Mouse (Mus musculus): Measurements from ENCODE around the gene Arsa. TPM values are rescaled to one million over a fixed set of nuclear protein-coding genes. Genes with fewer than 3 reads are reported as not detected.

Arsa gene
- total RNA-seq (2021) = 10 to 100 TPM; 20.7 to 22.4 TPM
- long read RNA-seq, experiment 1, partial matches to known transcripts = 9 of 12 reads
- long read RNA-seq, experiment 1, other reads (novel, unspliced or antisense) = 3 of 12 reads
- long read RNA-seq, experiment 2, partial matches to known transcripts = 4 of 9 reads
- long read RNA-seq, experiment 2, other reads (novel, unspliced or antisense) = 5 of 9 reads

DNA sequence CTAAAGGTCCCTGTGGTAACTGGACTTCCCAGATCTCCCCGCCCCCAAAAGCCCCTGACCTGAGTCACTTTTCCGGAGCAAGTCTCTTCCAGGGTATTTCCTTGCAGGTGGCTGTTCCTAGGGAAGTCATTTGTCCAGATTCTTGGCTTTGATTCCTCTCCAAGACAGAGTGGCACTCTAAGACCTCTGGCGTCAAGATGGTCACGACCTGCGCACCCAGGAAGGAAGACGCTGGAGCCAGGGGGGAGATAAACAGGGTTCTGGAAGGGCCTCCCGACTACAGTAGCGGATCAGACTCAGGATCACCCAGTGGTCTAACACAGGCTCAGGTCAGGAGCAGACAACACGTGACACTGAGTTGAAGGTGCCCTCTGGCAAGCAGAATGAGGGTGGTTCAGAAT lies at the start of gene Arsa:
Gene Arsa, minus strand, starts transcription at position 335 of the 401 bp plus-strand sequence.
- peak; percentile 48 to 70 for DNase-seq

- no peak for DNase-seq
Measured at GRCm38 (mm10) chr15:89526776-89527325, 49.6 kb upstream of the Arsa start.

- DNase-seq = no peak
Measured at GRCm38 (mm10) chr15:89525896-89526295, 48.7 kb upstream of the Arsa start.

GRCm38 (mm10) chr15:89525464-89525863 lies 48.2 kb upstream of the Arsa start:
- no peak for DNase-seq

DNA sequence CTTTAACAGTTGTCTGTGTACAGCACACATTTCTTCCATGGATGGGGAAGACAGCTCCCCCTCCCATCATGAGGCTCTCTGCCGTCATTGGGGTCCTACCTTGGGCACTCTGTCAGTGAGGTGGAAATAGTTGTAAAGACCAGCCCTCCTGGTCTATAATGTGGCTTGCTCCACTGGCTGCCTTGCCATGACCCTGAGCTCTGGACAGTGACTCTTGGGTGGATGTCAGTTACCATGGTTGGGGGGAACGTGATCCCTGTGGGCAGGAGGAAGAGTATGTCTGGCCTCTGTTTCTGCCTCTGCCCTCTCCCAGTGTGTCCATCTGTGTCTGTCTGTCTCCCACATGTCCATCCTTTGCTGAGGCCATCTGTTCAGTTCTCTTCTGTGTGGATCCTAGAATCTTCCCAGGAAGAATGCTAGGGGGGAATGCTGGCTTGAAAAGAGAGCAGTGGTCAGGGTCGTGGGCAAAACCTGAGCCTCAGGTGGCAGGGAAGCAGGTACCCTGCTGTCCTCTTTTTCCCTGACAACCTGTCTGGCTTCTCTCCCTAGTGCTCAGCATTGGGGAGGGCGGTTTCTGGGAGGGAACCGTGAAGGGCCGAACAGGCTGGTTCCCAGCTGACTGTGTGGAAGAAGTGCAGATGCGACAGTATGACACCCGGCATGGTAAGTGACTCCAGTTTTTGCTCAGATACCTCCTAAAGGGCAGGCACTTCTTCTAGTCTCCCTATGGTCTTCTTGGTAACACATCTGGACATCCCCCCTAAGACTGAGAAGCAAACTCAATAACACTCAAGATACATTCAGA lies 47.6 kb upstream of the Arsa start:
- no peak for DNase-seq

DNA sequence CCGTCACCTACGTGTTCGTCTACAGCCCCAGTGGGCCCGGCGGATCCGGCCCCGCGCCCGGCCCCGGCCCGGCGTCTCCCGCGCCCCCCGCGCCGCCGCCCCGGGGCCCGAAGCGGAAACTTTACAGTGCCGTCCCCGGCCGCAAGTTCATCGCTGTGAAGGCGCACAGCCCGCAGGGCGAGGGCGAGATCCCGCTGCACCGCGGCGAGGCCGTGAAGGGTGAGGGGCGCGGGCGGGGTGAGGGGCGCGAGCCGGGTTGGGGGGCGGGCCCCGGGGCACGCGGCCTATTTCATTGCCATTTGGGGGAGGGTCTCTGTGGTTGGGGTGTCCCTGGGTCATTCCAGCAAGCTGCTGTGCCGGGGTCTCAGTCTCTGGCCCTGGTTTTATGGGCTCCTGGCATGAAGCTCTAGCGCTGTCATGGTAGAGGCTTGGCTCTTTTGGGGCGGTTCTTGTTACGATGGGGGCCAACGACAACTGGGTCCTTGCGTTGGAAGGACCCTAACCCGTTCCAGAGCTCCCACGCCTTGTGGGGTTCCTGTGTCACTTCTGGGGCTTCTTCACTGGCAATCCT lies 46.9 kb upstream of the Arsa start:
- no peak for DNase-seq

DNA sequence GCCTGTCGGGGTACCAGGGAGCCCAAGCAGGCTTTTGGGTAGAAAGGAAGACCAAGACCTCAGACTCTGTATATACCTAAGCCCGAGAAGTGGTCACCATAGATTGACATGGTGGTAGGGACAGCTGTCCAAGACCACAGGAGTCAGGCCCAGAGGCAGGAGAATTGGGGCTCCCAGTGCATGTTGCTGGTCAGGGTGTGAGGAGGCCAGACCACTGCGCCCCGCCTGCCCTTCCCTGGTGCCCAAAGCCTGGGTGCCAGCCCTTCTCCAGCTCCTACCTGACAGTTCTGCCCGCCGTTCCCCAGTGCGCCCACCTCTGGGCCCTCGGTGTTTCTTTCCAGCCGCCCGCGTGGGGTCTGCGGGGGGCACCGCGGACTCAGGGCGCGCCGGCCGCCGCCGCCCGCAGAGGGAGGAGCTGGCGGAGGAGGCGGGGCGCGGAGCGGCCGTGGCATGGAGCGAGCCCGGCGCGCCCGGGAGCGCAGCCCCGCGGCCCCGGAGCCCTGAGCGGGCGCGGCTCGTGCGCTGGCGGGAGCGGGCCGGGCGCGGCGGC lies 46.1 kb upstream of the Arsa start:
- peak in 1 of 2 experiments; percentile 56 for DNase-seq

DNA sequence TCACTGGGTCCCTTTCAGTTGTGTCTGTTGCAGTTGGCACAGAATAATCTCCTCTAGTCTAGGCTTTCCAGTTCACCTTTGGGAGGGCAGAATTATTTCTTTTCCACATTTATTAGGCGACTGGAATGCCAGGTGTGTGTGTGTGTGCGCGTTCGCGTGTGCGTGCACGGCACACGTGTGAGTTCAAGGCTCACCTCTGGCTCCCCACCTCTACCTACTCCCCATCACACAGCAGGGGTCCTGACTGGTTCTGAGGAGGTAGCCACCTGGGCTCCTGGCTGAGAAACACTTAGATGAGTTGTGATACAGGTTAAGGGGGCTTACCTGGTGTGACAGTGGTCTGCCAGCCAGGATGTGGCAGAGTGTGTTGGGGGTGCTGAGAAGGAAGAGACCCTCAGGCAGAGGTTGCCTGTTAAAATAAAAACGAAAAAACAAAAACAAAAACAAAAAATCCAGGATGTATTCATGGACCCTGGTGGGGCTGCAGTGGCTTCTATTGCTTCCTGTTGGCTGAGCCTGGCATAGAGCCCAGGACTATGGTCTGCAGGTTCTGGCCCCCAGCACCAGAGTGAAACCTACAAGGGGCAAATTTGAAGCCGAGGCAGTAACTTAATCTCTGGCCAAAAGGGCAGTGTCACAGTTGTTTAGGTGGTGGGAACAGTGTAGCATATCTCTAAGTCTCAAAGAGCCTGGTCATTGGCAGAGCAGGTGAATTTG lies 45.5 kb upstream of the Arsa start:
- DNase-seq = no peak

GRCm38 (mm10) chr15:89521951-89522350 lies 44.7 kb upstream of the Arsa start:
- no peak for DNase-seq

DNA sequence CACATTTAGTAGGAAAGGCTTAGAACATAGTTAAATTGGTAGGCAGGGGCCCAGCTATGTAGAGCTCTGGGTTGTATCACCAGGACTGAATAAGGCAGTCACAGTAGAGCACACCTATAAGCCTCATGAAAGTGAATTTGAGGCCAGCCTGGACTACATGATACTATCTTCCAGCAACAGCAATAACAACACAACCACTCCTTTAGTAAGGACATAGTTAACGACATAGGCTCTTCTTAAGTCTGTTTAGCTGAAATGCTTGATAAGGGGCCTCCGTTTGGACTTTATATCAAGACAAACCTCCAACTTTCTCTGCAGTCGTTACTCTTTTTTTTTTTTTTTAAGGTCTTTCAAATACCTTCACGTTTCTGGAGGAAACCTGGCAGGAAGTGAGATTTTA lies 35.5 kb upstream of the Arsa start:
- no peak for DNase-seq

- DNase-seq = no peak
Measured at GRCm38 (mm10) chr15:89507751-89508150, 30.5 kb upstream of the Arsa start.

DNA sequence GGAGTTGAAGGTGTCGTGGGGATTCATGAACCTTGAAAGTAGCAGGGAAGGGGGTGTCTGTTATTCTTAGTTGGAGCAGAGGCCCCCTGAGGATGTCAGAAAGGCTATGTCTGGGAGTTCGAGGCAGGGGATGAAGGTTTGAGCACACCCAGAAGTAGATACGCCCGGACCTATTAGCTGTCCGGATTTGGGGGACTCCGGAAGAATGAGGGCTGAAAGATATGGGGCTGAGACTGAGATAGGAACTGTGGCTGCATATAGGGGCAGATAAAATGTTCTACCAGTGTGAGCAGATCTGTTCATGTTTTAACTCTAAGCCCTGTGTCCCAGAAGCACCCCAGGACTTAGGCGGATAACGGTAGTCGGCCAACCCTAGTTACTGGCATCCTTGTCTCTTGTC lies 27.6 kb upstream of the Arsa start:
- DNase-seq = no peak

DNA sequence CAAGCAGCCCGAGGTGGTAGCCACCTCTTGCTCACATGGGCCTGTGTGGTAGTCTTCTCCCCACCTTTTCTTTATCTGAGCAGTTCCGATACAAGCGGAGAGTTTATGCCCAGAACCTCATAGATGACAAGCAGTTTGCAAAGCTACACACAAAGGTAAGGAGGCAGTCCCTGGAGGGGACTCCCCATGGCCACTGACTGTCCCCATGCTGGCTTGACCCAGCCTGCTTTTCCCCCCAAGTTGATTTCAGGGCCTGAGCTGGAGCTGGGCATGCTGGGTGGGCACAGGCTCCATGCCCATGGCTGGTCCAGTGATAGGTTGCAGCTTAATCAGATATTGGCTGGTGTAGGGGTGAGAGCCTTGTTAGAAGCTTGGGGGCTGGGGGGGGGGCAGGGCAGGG lies 24.1 kb upstream of the Arsa start:
- no peak for DNase-seq

DNA sequence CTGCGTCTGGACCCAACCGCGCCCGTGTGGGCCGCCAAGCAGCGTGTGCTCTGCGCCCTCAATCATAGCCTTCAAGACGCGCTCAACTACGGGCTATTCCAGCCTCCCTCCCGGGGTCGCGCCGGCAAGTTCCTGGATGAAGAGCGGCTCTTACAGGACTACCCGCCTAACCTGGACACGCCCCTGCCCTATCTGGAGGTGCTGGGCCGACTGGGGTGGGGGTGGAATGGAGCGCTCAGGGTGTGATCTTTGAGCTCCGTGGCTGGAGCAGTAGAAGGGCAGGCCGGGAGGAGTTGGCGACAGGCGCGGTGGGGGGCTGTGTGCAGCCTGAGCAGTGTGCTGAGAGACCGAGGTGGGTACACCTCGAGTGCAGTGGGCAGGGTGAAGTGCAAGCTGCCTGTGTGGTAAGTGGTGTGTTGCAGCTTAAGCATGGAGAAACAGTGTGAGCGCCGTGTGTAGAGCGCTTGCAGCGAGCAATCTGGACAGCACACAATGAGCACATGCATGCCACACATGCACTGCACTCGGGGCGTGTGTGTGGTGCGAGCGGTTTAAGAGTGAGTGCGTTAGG lies 23.1 kb upstream of the Arsa start:
- no peak for DNase-seq

DNA sequence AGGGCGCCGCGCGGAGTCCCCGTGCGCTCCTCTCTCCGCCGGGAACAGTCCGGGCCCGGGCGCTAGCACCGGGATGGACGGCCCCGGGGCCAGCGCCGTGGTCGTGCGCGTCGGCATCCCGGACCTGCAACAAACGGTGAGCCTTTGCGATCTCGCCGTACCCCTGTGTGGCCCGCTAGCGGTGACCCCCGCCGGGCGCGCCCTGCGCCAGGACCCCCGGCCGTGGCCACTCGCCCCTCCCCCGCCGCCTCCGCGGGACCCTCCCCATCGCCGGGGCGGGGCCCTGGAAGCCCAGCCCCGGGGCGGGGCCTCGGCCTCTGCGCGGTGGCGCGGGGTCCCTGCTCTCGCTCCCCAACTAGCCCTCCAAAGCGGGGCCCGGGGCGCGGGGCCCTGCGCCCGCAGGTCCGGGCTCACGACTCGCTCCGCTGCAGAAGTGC lies 22.6 kb upstream of the Arsa start:
- DNase-seq = peak; percentile 56 to 75

GRCm38 (mm10) chr15:89498961-89499688 lies 21.9 kb upstream of the Arsa start, which contains the start of gene Shank3:
TSS of gene Shank3 (plus strand) at chr15:89499623.
- DNase-seq = peak; percentile 20 to 52

- DNase-seq = peak; percentile 59 to 69
Measured at GRCm38 (mm10) chr15:89498049-89498960, 21.1 kb upstream of the Arsa start.

- peak; percentile 54 to 63 for DNase-seq
Measured at GRCm38 (mm10) chr15:89497391-89498048, 20.3 kb upstream of the Arsa start.

DNA sequence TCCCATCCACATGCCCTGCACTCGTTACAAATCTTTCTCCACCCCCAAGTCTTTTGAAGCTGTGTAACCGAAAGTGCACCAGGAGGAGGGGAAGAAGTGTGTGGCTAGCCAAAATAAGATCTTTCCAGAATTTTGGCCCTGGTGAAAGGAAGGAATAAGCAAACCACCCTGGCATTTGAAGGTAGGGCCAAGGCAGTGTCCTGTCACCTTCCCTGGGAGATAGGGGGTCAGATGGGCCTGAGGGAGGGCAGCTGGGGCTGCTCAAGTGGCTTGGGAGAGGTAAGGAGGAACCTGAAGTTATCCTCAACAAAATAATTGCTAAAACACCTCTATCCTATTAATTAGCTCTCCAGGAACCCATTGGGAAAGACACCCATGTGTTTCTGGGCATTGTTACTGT lies 19.6 kb upstream of the Arsa start:
- no peak for DNase-seq

Data from adrenal gland, postnatal 36 days (tissue).